Mouse (Mus musculus) adrenal gland, adult 2 months (tissue): ENCODE measurements around the gene Cope. TPM values are rescaled to one million over a fixed set of nuclear protein-coding genes. Genes with fewer than 3 reads are reported as not detected.

Experiments used
- DNase-seq: peaks from one replicate; pipeline ENCODE4 v3.0.0; 2021
- polyA plus RNA-seq: library from polyadenylated mRNA; depleted of rRNA; stranded (reverse); fragments of >200 nt; gene quantifications from 2 replicates; pipeline ENCODE4 v1.2.3, GENCODE M21; 2012
- total RNA-seq, 2 experiments: library from RNA; stranded (reverse); gene quantifications; 2 replicates each; pipeline ENCODE4 v1.2.3; 2021

Gene Cope
- total and polyA plus RNA-seq, 3 experiments = 203 to 579 (median 233) TPM

DNA sequence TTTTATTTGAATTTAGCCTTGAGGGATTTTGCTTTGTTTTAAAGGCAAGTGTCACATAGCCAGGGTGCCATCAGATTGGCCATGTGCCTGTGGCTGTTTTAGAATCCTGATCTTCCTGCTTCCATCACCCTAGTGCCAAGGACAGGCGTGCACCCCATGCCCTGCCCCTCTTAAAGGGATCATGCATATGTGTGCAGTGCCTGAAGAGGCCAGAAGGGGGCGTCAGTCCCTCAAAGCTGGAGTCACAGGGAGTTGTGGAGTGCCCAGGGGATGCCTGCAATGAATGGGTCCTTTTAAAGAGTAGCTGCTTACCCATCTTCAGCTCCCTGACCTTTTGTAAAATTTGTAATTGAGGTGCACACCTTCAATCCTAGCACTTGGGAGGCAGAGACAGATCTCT lies 7.0 kb downstream of the Cope start:
- no peak for DNase-seq

DNA sequence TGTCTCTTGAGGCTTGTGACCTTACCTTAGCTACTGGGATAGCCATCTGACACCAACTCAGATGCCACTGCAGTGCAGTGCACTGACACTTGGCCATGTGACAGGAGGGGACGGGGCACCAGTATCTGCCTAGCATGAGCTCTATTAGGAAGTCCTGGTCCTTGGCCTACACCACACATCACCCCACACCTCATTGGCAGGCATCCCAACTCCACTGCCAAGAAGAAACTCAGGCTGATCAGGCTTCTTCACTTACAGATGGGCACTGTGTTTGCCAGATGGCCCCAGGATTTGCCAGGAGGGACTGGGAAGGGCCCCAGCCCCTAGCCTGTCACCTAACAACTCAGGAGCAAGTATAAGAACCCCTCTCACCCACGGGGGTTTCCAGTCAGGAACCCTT lies 11.1 kb downstream of the Cope start:
- peak; percentile 43 for DNase-seq

DNA sequence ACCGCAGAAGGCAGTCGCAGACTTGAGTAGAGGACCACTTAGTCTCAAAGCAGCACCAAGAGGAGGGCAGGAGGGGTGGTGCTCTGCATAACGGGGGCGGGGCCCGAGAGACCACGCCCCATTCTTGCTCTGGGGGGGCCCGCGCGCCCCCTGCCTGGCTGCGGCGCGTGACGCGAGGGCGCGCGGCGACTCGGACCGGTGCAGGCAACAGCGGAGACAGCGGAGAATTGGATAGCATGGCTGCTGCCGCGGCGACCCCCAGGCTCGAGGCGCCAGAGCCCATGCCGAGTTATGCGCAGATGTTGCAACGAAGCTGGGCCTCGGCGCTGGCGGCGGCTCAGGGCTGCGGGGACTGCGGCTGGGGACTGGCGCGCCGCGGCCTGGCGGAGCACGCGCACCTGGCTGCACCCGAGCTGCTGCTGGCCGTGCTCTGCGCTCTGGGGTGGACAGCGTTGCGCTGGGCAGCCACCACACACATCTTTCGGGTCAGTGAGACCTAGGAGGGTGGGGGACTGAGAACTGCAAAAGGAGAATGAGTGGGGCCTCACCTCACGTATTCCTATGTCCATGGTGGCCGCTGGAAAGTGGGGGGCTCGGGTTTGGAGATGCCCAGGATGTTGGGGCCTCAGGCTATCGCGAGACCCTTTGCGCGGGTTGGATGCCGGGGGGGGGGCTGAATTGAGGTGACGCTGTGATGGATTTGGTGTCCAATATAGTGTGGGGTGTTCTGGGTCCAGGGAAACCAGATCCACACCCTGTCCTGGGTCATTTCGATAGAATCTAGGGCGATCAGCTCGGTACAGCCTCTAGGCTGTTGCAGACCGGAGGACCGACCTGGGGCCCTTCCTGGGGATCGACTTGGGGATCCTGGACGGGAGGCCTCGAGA lies 13.5 kb downstream of the Cope start, which contains the start of gene Cers1:
Cers1 (plus strand) TSS at position 152 of the 887 bp plus-strand sequence.
- DNase-seq = peak; percentile 81

DNA sequence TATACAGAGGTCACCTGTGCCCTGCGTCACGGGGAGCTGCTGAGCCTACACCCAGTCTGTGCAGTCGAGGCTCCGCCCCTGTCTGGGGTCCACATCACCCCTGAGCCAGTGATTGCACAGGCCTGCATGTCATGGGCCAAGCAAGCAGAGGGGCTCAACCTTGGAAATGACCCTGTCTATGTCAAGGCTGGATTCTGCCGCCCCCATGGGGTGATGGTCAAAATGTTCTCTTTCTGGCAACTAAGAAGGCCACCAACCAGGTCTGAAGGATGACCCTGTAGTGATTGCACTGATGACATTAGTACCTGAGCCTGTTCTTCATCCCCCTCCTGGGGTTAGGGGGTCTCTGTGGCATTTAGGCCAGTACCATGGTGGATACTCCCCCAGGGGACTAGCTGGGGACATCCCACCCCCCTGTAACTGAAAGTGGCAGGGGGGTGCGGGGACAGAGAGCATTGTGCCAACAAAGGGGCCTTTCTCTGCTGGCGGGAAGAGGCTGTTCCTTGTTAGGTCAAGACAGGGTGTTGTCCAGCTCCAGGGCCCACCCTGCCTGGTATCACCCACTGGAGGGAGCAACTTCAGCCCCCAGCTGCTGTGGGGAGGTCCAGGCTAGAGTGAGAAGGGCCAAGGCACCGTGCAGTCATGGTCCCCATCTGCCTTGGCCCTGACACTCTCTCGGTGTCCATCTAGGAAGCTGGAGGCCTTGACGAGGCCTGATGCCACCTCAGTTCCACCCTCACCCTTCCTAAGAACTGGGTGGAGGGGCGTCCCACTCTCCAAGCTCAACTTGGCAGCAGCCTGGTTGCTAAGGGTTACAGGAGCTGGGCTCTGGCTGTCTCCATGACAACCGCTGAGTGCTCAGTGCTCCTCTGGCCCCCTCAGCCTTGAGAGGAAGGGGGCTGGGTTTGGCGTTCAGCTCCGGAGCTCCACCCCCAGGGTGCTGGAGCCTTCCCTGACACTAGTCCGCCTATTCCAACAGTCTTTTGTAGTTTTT lies 14.5 kb downstream of the Cope start:
- DNase-seq = peak; percentile 57

DNA sequence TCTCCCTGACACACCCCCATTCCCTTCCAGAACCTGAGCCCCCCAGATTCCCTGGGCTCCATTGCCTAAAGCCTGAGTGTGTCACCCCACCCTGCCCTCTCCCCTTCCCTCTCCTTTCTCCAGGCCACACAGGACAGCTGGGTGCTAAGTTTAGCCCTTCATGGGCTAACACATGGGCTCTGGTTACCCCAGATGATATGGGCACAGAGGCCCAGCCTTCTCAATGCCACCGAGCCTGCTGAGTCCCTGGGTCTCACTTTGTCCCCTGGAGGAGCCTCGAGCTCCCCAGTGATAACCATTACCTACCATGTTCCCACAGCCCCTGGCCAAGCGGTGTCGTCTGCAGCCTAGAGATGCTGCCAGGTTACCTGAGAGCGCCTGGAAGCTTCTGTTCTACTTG lies 15.6 kb downstream of the Cope start:
- no peak for DNase-seq

DNA sequence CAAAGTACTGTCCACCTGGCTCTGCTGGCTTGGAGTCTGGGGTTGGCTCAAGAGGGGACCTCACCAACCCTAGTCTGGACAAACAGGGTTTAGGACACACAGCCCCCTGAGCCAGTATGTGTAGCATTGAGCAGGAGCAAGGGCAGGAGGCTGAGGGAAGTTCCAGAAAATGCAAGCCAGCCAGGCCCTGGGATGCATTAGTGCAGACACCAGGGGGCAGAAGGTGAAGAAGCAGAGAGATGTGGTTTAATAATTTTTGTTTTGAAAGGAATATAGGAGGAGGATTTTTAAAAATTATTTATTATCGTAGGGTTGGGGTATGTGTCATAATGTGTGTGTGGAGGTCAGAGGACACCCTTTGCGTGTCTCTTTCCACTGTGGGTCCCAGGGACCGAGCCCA lies 21.4 kb downstream of the Cope start:
- DNase-seq = no peak

DNA sequence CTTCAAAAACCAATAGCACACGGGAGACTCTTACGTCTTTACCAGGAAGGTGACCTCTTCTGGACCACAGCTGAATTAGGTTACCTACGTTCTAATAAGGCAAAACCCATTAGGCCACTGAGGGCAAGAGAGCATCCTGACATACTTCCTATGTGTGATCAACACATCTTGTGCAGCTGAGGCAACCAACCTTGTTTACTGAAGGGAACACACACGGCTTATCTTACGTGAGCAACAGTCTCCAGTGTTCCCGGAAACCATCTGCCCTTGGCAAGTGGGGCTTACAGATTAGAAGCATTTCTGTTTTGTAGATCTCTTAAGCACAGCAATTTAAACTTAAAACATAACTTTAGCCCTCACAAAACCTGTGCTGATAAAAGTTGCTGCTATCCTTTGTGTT lies 25.2 kb downstream of the Cope start:
- DNase-seq = no peak

DNA sequence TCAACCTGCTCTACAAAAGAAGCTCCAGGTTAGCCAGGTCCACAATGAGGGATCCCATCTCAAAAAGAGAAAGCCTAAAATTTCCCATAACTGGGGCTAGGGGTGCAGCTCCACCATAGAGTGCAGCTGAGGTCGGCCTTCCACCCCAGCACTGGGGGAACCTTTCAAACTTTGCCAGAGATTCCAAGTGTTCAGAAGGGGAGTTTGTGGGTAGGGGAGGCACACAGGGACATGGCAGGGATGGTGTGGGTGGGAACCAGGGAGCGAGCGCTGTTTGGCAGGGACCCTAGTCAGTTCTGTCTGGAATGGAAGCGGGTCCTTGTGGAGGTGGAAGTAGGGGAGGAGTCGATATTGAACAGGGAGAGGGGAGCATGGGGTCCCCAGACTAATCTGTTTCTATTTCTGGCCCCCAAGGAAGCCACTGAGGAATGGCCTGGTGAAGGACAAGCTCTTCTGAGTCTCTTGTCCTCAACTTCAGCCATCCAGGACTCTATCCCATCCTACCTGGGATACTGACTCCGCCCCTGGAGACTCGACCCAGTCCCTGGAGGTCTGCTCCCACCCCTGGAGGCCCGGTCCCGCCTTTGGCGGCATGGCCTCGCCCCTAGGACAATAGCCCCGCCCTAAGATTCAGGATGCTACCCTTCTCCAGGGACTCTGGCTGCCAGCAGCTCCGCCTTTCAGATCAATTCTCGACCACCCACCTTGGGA lies 27.0 kb downstream of the Cope start, which contains the start of gene Gdf1:
Gdf1 (plus strand) TSS at position 694 of the 711 bp plus-strand sequence.
- DNase-seq = no peak

DNA sequence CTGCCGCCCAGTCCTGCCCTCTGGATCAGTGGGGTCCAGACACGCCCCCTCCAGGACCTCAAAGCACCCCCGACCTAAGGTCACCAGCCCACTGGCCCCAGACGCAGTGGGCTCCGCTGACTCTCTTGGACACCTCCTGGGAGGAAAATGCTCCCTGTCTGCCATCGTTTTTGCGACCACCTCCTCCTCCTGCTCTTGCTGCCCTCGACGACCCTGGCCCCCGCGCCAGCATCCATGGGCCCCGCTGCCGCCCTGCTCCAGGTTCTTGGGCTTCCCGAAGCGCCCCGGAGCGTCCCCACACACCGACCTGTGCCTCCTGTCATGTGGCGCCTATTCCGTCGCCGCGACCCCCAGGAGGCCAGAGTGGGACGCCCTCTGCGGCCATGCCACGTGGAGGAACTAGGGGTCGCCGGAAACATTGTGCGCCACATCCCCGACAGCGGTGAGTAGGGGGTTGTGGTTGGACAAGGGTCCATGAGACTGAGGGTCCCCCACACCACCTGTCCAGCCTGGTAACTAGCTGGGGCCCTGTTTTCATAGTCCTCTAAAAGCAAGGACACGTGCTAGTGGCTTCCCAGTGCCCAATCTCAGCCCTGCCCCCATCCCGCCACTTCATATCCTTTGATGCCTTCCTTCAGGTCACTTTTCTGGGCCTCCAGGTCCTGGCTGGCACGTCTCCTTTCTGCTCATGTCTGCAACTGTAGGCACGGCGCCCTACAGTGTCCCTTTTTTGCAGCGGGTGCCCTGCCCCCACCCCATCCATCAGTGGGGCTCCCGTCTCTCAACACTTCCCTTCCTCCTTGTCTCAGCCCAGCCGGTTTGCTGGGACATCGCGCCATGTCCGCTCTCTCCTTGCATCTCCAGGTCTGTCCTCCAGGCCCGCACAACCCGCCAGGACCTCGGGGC lies 27.8 kb downstream of the Cope start:
- no peak for DNase-seq

DNA sequence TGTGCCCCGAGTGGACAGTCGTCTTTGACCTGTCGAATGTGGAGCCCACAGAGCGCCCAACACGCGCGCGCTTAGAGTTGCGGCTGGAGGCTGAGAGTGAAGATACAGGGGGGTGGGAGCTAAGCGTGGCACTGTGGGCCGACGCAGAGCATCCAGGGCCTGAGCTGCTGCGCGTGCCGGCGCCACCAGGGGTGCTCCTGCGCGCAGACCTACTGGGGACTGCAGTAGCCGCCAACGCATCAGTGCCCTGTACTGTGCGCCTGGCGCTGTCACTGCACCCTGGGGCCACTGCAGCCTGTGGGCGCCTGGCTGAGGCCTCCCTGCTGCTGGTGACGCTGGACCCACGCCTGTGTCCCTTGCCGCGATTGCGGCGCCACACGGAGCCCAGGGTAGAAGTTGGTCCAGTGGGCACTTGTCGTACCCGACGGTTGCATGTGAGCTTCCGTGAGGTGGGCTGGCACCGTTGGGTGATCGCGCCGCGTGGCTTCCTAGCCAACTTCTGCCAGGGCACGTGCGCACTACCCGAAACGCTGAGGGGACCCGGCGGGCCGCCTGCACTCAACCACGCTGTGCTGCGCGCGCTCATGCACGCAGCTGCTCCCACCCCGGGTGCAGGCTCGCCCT lies 28.5 kb downstream of the Cope start:
- peak; percentile 75 for DNase-seq

DNA sequence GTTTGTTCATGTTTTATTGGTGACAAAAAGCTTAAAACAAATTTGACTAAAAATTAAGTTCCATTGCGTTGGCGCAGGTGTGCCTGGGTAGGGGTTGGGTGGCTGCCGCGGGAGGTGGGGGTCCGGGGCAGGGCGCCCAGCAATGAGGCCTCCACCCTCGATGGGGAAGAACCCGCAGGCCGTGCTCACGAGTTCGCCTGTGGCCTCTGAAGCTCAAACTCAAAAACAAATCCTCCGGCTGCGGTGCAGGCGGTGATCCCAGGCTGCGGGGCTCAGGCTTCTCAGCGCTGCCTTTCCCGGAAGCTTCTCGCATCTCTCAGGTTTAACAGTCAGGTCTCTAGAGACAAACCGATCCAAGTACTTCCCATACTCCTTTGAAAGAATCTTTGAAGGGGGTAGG lies 29.2 kb downstream of the Cope start:
- no peak for DNase-seq

DNA sequence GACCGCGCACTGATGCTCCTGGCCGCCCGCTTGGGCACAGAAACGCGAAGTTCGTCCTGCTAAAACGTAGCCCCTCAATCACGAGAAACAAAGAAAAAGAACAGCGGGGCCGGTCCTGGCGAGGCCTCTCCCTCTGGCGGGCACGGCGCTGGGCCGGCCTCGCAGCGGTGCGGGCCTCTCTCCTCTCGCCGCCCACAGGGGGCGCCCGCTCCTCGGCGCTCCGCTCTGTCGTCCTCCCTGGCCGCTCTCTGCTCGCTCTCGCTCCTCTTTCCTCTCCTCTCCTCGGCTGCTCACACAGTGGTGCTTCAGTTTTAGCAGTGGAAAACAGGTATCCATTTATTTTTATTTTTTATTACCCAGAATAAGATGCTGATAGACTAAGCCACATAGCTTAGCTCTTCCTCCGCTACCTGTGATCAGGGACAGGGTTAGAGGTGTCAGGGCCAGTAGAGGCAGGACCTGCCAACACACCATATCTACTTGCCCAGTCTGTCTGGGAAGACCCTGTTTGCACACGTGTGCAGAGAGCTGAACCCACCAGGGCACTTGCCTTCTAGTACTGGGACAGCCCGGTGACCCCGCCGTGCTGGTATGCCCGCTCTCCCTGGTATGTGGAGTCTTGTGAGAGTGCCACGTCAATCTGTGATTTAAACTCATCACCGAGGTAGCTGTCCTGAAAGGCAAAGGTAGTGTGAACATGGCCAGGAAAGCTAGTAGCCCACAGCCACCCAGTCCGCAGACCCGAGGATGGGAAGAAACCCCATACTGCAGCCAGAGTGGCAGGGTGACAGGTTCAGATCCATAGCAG lies 30.0 kb downstream of the Cope start:
- peak; percentile 74 for DNase-seq

DNA sequence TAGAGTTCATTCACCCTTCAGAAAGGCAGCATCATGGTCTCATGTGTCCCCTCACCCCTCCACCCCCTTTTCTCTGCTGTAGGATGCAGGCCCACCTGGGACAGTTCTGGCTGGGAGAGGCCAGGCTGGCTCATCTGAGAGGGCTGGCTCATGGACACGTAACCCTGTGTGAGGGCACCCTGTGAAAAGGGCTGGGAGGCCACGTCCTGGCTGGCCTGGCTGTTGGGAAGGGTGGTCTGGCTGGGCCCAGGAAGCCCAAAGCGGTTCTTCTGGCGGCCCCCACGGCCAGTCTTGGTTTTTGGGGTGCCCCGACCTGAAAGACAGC lies 30.5 kb downstream of the Cope start:
- DNase-seq = no peak

DNA sequence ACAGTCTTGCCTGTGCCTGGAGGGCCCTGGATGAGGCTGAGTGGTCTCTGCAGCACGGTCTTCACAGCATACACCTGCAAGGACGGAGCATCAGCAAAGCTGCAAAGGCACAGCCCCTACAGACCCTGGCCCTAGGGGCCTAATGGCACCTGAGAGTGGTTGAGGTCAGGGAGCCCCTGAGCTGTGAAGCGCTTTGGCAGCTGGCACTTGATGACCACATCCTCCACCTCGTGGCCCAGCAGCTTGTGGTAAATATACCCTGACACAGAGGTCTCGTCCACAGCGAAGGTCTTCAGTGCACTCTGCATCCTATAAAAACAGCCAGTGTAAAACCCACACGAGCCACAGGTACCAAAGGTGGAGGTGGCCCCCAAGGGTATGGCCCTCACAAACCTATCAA lies 36.6 kb downstream of the Cope start:
- no peak for DNase-seq

DNA sequence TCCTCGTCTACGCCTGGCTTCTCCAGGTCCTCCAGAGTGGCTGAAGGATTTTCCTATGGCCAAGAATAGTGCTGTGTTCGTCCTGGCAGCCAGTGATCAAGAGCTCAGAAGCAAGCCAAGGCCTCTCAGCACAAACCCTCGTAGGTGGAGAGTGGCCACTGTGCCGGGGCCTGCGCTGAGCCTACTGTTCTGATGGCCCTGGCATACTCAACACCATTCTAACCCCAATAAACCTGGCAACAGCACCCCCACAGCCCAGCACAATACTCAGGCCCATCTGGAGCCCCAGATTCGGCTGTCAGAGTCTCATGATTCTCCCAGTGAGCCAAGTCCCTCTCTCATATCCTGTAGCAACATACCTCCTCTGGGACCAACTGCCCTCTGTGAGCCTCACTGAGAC lies 38.3 kb downstream of the Cope start:
- no peak for DNase-seq

DNA sequence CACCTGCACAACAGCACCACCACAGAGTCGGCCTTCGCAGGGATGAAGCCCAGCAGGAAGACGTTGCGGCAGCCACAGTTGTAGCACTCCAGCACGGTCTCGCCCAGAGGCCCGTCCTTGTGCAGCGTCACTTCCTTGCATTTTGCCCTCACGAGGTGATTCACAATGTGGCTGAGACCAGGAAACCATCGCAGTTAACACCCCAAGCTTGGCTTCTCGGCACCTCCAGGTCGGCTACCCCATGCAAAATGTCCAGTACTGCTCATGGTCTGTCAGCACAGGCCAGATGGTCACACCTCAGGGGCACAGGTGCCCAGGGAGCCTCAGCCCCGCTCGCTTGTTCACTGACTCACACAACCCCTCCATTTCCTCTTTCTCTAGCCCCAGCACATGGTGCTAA lies 39.7 kb downstream of the Cope start:
- no peak for DNase-seq

DNA sequence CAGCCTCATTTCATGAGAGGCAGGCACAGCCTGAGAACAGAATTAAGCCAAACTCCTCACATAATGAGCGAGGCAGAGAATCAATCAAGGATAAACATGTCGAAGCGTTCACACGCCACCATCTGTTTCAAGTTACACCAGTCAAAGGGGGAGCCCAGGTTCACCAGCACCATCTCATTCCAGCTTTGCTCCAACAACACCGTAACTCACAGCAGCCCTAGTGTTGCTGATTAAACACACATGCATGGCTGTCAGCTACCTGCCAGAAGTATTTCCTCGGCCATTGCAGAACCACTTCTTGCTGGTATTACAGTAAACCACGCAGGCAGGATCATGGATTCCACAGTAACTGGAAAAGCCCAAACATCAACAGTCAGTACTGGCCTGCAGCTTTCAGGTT lies 40.8 kb downstream of the Cope start:
- no peak for DNase-seq

DNA sequence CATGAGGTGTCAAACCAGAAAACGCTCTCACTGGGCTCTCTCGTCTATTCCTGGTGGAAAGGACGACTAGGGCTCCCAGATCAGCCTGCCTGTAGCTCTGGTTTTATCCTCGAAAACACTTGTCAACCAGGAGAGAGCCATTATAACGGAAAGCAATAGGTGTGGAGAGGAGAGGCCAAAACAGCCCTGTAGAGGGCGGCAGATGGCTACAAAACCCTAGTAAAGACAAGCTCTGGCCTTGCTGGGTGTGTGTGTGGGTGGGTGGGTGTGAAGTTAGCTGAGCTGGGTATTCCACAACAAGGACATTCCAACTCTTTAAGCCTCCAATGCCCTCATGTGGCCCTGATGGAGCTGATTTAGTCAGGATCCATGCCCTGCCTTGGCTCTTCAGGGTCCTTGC lies 41.4 kb downstream of the Cope start:
- DNase-seq = peak; percentile 47

DNA sequence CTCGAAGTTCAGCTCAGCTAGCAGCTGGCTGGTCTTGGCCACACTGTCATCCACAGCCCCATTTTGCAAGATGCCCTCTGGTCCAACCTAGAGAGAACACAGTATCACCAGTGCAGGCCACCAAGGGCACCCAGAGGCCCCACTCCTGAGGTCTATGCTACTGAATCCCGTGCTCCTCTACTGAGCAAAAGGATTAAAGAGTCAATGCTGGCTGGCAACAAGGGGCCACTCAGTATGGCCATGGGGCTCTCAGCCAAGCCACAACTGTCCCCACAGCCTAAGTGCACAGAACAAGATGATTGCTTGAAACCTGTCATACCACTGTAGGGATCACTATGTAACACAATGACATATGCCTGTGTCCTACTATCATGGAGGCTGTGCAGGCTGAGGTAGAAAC lies 42.0 kb downstream of the Cope start:
- DNase-seq = peak; percentile 56

DNA sequence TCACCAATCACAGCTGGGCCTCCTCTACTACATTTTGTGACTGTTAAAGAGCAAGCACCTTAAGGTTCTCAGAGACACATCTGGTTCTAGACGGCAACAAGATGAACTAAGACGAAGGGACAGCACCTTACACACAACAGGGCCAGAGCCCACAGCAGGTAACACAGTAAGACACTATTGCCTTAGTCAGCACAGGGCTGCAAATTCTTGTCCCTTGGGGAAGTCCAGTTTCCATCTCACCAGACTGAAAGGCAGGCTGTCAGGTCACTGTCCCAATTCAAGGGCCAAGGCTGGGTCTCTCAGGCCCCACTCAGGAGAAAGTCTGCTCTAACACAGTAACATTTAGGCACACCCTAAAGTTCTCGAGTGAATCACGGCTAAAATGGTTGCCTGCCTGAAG lies 45.1 kb downstream of the Cope start:
- no peak for DNase-seq
